Mouse (Mus musculus): Measurements from ENCODE around the gene Lias.

GRCm38 (mm10) chr5:65446756-65447155, 55.5 kb downstream of the Lias start:
- TF ChIP-seq CTCF (IDR thresholded peaks at IDR 0.05; ENCODE audit: extremely low read depth, insufficient read length, insufficient replicate concordance, low read depth, low read length): no peak
- TF ChIP-seq POLR2A (IDR thresholded peaks at IDR 0.05; ENCODE audit: low read depth, low read length): no peak
